Mouse (Mus musculus): ENCODE measurements around the gene Cks1b.

DNA sequence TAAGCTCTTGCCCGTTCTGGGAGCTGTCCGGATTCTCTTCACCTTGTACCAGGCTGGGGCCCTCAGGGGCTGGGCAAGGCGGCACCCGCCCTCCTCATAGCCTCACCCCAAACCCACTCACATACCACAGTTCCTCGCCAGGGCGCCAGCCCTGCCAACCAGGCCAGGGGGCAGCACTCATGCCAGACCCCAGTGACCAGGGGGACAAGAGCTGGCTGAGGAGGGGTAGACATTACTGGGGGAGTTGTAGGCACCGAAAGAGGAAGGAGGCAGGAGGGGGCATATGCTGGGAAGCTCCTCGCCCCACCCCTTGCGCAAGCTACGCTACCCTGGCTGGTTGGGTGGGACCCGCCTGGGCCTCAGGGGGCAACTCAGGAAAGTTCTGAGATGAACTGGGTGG lies 30.6 kb downstream of the Cks1b start:
- TF ChIP-seq CTCF (IDR thresholded peaks at IDR 0.05; ENCODE audit: low read depth, low read length), result no peak
- TF ChIP-seq GATA1 (IDR thresholded peaks at IDR 0.05; ENCODE audit: borderline replicate concordance, low read length), result no peak
- TF ChIP-seq TAL1 (conservative IDR thresholded peaks at IDR 0.05; ENCODE audit: low read depth, low read length), result no peak
- no peak for TF ChIP-seq GATA2 (IDR thresholded peaks at IDR 0.05; ENCODE audit: borderline replicate concordance, low read depth, low read length)
- no peak for TF ChIP-seq POLR2AphosphoS5 (IDR thresholded peaks at IDR 0.05; ENCODE audit: insufficient replicate concordance, low read depth, low read length)

All from G1E (cell line).